Mouse (Mus musculus): ENCODE results near the gene Hint2.

- no peak for TF ChIP-seq CTCF (IDR thresholded peaks at IDR 0.05; ENCODE audit: insufficient read depth, low read length)
- no peak for TF ChIP-seq POLR2A (IDR thresholded peaks at IDR 0.05; ENCODE audit: borderline replicate concordance, extremely low read depth, low read depth, low read length)
Measured at GRCm38 (mm10) chr4:43693806-43694241, 37.6 kb upstream of the Hint2 start.
